Mouse (Mus musculus): ENCODE measurements at regions not wholly inside any gene's neighbourhood (a gene's known extent, or its start where the extent isn't known, plus 50 kb on each side); places are given as distances from the start of the nearest gene placed in this dataset.

DNA sequence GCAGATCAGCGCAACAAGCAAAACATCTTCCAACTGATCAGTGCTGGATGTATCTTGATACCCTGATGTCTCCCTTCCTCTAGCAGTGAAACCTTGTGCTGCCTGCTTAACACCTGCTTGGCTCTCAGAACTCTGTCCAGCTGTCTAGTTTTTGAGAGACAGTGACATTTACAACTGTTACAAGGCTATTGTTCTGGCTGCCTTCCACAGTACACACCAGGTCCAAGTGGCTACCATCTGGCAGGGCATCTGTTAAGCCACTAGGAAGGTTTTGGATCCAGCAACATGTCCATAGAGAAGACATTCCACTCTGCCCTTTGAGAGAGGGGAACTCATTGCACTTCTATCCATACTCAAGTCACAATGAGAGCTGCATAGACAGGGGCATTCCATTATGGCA is 508.4 kb downstream of the Fam181b start:
- no peaks in the 10 kb centered on the region for H3K4me1 ChIP-seq (replicated peaks; ENCODE audit: control insufficient read depth, insufficient read depth, low read length)
- 100% methylated on average over 1 of the region's 1 CpGs for WGBS

More for the DNA sequence above, 508.4 kb downstream of the Fam181b start:
- Histone ChIP-seq H3K36me3 (ENCODE audit: control insufficient read depth, insufficient read depth, low read length) (no peaks in the 10 kb centered on the region), H3K4me2 (replicated peaks; ENCODE audit: low read depth, low read length) (no peak overlapping the region), H3K9me3 (ENCODE audit: control insufficient read depth, low read length) (no peaks in the 10 kb centered on the region), H3K9ac (ENCODE audit: low read depth, low read length) (no peak overlapping the region), H3K27me3 (ENCODE audit: control insufficient read depth, insufficient read depth, low read length) (no peaks in the 10 kb centered on the region), H3K4me3 (ENCODE audit: low read depth, low read length) (no peak overlapping the region), H3K27ac (ENCODE audit: low read depth, low read length) (no peak overlapping the region)
- ATAC-seq (ENCODE audit: low FRiP score) (no peak), DNase-seq (ENCODE audit: low spot score) (no peak)
